Mouse (Mus musculus): ENCODE measurements around the gene Tmem175.

Gene Tmem175

GRCm38 (mm10) chr5:108676772-108677498 lies 47.4 kb downstream of the Tmem175 start:
- no peak for DNase-seq (ENCODE audit: low read depth in 2 of 2, low spot score in 2 of 2)

- no peak for DNase-seq (ENCODE audit: low read depth in 2 of 2, low spot score in 2 of 2)
These were observed 48.2 kb downstream of the Tmem175 start for GRCm38 (mm10) chr5:108677605-108678295.

GRCm38 (mm10) chr5:108678296-108678854 lies 48.8 kb downstream of the Tmem175 start:
- no peak for DNase-seq (ENCODE audit: low read depth in 2 of 2, low spot score in 2 of 2)

- DNase-seq (ENCODE audit: low read depth in 2 of 2, low spot score in 2 of 2): no peak
These were observed 50.3 kb downstream of the Tmem175 start for GRCm38 (mm10) chr5:108679909-108680308.

- no peak for DNase-seq (ENCODE audit: low read depth in 2 of 2, low spot score in 2 of 2)
These were observed 51.3 kb downstream of the Tmem175 start for GRCm38 (mm10) chr5:108680871-108681270.

- no peak for DNase-seq (ENCODE audit: low read depth in 2 of 2, low spot score in 2 of 2)
These were observed 59.5 kb downstream of the Tmem175 start for GRCm38 (mm10) chr5:108689091-108689490.

- DNase-seq (ENCODE audit: low read depth in 2 of 2, low spot score in 2 of 2): no peak
These were observed 61.6 kb downstream of the Tmem175 start for GRCm38 (mm10) chr5:108691152-108691551.

GRCm38 (mm10) chr5:108692271-108692670 lies 62.7 kb downstream of the Tmem175 start, which contains the start of gene Fgfrl1:
TSS of gene Fgfrl1 (plus strand) at chr5:108692382.
- DNase-seq (ENCODE audit: low read depth in 2 of 2, low spot score in 2 of 2): peak; percentile 56 to 70

GRCm38 (mm10) chr5:108693872-108694288 lies 64.3 kb downstream of the Tmem175 start:
- peak; percentile 70 to 77 for DNase-seq (ENCODE audit: low read depth in 2 of 2, low spot score in 2 of 2)

- peak in 1 of 2 experiments; percentile 31 for DNase-seq (ENCODE audit: low read depth in 2 of 2, low spot score in 2 of 2)
These were observed 65.0 kb downstream of the Tmem175 start for GRCm38 (mm10) chr5:108694352-108695261.

- DNase-seq (ENCODE audit: low read depth in 2 of 2, low spot score in 2 of 2): no peak
These were observed 66.3 kb downstream of the Tmem175 start for GRCm38 (mm10) chr5:108695861-108696260.

GRCm38 (mm10) chr5:108696542-108696941 lies 67.0 kb downstream of the Tmem175 start:
- no peak for DNase-seq (ENCODE audit: low read depth in 2 of 2, low spot score in 2 of 2)

GRCm38 (mm10) chr5:108697341-108697753 lies 67.8 kb downstream of the Tmem175 start:
- no peak for DNase-seq (ENCODE audit: low read depth in 2 of 2, low spot score in 2 of 2)

Data from CD8-positive naive resting alpha-beta T cell, adult 2 months (primary cell).